Mouse (Mus musculus) ovary, postnatal 10 days (tissue): ENCODE results near the gene Herc6.

Source experiments
- DNase-seq: peaks from one replicate; pipeline ENCODE4 v3.0.0; 2022; ENCODE audit warnings: low spot score

Gene Herc6

DNA sequence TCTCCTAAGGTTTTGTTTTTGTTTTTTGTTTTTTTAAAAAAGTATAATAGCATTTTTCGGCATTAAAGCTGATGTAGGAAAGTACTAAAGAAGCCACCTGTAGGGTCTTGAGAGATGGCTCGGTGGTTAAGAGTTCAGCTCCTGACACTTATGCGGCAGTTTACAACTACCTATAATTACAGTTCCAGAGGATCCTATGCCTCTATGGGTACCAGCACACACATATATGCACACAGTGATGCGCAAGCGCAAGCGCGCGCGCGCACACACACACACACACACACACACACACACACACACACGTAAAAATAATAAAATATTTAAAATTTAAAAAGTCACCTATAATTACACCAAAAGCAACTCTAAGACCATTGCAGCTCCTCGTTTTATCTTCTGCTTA lies 795 bp downstream of the Herc6 start:
- no peak for DNase-seq

DNA sequence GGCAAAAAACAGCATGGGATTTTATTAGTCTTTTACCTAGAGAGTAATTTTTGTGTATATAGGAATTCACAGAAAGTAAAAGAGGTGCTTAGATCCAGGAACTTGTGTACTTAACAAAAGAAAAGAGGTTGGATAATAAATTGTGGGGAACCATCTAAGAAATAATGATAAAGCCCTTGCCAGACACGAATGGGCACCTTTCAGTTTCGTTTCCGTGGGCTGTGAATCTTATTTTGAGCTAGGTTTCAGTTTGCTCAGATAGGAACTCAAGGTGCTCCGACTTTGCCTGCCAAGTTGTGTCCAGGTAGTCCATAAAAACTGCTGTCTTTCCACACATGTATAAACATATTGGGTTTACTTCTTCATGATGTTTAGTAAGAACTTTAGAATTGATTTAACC lies 1.6 kb downstream of the Herc6 start:
- no peak for DNase-seq

DNA sequence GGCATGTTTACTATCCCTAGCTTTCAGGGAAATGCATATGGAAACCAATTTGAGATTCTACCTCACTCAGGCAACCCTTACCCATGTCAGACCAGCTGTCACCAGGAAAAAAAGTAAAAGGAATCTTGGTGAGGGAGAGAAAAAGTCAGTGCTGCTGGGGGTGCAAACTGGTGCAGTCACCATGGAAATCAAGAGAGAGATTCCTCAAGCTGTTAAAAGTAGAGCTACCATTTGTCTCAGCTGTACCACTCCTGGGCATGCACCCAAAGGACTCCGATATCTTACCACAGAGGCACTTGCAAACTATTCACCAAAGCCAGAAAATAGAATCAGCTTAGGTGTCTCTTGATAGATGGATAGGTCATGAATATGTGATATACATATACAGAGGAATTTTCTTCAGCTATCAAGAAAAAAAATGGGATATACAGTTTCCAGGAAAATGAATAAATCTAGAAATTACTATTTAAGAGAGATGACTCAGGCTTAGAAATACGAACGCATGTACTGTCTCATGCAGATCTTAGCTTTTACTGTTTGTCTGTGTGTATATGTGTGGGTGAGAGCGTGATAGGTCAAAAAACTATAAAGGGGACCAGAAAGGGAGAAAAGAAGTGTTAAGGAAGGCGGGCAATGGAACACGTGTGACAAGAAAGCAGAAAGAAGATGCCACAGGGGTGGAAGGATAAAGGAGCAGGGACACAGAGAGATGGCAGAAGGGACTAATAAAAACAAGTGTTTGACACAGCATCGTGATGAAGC lies 24.9 kb downstream of the Herc6 start:
- no peak for DNase-seq

DNA sequence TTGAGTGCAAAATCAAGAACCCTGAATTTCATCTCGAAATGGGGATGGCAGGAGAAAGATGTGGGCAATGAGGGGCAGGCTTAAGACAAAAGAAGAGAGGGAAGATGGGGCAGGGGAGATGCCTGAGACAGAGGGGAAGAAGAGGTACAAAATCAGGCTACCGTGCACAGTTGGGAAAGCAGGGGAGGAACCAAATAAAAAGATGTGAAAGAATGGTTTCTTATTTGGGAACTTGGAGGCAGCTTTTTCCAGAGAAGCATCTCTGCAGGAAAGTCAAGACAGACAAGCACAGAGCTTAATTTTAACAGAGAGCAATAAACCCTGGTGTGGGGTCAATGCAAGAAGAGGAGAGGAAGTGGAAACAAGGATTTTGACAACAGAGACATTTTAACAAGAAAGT lies 27.2 kb downstream of the Herc6 start:
- no peak for DNase-seq

DNA sequence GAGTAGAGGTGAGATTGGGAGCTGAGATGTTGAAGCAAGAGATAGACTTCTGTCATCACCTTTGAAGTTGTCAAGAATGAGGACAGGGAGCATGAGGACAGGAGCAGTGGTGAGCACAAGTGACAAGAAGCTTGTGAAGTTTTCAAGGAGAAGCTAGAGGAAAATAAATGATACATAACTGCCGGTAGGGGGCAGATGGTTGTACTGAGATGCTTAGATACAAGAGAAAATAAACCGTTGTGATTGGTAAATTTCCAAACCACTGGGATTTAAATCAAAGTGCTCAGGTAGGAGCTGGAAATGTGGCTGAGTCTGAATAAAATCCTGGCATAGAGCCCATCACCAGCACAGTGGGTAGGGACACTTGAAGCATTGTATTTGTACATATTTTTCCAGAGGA lies 28.8 kb downstream of the Herc6 start:
- no peak for DNase-seq

DNA sequence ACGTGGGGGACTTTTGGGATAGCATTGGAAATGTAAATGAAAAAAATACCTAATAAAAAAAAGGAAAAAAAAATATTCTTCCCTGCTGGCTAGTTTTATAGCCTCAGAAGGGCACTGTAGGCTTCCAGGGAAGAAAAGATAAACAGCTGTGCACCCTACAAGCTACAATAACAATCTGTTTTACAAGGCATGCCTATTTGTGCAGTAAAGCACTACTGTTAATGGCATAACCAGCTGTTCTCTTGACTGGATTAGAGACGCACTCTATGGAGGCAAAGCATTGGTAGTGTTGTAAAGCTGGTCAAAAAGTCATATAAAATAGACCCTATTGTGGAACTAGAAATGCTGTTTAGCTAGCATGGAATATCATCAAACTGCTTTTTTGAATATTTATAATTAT lies 35.0 kb downstream of the Herc6 start:
- no peak for DNase-seq

DNA sequence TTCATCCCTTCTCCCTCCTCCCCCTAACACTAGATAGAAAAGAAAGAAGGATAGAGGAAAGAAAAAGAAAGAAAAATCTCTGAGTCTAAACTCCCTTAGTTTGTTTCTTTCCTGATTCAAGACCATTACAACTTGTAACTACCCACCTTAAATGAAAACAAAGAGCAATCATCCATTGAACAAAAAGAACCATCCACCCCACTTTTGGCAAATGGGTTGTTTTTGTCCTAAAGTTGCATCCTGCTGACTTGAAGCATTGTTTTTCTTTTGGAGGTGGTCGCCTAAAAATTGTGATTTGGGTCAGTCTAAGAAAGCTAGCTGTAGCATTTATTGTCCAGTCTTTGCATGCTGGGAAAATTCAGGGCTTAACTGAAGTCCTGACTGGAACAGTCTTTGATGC lies 58.7 kb downstream of the Herc6 start:
- no peak for DNase-seq

DNA sequence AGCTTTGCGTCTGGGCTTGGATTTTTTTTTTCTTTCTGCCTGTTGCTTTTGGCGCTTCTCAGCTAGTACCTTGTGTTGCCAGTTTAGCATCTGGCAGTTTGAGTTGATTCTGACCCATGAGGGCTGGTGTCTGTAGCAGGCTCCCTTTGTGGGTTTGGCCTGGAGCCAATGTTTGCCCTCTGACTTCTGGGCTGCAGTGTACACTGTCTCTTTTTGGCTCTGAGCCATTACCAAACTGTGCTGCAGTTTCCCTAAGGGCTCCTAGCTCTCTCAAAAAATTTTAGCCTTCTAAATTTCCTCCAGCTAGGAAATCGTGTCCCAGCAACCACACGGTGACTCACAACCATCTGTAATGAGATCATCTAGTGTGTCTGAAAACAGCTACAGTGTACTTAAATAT lies 61.0 kb downstream of the Herc6 start:
- DNase-seq, result peak; percentile 4

DNA sequence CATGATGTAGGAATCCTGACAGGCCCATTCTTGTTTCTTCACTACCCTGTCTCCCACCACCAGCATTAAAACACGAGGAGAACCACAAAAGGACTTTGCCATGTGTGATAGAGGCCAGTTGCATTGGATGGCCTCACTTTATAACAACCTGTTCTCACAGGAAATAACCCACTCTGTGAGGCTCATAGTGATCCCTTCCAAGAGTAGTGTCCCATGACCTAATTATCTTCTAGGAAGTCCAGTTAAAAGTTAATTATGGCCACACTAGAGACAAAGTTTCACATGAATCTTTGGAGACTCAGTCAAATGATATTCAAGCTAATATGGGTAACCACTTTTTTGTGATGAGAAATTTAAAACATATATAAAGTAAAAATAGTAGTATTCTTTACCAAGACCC lies 66.5 kb downstream of the Herc6 start:
- no peak for DNase-seq

DNA sequence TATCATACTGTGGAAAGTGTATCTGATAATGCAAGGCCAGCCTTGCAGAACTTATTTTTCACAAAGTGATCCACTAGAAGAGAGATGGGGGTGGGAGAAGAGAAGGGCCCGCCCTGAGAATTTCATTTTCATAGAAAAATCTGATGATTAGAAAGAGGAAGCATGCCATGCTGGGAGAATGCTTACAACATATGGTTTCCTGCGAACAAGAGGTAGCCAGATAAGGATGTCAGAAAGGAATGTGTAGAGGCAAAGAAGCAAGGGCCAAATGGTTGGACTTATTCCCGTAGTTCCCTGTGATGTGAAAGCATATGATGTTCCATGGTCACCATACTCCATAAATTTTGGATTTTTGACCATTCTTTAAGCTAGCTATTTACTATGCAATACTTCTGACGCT lies 80.5 kb downstream of the Herc6 start:
- no peak for DNase-seq

DNA sequence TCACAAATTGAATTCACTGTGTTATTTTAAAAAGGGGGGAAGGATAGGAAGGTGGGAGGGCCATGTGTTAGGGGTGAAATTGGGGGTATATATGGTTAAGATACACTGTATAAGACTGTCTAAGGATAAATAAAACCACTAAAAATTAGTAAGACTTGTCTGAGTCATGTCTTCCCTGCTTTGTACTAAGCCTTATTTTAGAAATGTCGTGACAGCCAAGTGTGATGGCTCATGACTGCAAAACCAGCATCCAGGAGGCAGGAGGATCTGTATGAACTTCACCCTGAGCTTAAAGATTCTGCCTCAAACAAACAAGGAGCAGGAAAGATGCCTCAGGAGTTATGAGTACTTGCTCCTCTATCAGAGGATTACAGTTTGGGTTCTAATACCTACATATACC lies 103.4 kb downstream of the Herc6 start:
- DNase-seq, result no peak

DNA sequence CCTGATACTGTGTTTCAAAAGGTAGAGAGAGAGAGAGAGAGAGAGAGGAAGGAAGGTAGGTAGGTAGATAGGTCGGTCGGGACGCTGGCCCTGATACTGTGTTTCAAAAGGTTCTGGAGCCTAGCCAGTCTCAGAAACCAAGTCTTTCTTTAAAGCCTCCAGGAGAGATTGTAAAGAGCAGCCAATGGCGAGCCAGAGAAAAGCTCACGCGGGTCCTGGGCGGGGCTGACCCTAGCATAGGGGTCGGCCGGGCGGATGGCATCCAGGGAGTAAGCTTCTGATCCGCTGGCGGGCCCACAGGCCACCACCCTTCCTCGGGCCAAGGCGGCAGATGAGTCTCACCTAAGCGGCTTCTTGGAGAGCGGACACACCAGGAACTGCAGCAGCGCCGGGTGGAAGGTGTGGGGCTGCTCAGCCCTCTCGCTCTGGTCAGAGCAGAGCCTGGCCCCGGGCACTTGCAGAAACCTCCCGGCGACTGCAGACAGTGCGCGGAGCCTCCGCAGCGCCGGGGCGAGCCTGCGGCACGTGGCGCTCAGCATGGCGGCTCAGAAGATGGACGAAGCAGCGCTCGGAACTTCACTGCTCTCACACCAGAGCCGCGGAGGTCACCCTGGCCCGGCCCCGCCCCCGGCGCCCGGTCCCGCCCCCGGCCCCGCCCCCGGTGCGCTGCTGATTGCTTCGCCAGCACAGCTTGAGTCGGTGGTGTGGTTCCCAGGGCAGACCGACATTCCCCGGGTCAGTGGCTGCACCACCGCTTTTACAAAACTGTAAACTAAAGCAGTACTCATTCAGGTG lies 110.9 kb downstream of the Herc6 start, which contains the start of gene Pyurf:
TSS of gene Pyurf (minus strand) at position 612 of the 795 bp plus-strand sequence.
- DNase-seq, result peak; percentile 73

DNA sequence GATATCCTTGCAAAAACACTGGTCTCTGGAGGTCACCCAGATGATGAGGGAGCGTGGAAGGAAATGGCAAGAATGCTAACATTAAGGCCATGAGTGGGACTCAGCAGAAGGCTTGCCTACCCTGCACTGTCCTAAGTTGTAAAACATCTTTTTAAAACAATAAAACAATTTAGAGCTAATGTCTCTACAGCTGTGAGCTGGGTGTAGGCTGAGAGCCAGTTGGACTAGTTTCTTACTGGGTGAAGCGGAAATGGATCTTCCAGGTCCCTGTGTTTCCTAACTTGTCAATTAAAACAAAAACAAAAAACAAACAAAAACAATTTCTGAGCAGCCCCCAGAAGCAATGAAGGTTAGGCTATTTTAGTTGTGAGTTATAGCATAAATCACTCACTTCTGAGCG lies 112.3 kb downstream of the Herc6 start:
- no peak for DNase-seq

DNA sequence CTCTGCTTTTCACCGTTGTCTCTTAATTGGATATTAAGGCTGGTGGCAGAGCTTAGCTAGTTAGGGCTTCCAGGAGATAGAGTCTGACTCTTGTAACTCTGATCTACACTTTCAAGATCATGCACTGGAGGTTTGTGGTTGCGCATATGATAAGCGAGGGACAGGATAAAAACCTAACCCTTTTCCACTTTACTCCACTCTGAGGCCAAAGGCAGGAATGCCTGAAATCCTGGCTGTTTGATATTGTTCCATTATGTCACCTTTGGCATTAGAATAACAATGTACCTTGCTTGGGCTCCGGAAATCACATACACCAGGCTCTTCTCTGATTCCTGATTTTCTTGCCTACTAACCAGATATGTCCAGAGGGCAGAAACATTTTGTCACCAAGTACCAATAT lies 120.9 kb downstream of the Herc6 start:
- DNase-seq, result no peak

DNA sequence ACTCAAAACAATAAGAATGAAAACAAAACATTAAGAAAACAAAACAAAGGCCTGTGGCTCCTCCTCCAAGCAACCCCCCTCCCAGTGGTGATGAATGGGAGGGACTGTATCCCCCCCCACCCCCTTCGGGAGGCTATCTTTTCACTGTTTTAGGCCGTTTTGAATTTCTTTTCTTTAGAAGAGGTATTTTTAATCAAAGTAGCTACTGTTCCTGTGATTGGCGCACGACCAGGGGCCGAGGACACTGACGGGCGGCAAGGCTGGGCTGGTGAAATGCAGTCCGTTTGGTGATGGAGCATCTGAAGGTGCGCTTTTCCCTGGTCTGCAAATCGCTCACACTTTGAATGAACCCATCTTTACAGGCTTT lies 121.6 kb downstream of the Herc6 start, which contains the start of gene Lancl2:
TSS of gene Lancl2 (plus strand) at position 165 of the 367 bp plus-strand sequence.
- DNase-seq, result no peak

DNA sequence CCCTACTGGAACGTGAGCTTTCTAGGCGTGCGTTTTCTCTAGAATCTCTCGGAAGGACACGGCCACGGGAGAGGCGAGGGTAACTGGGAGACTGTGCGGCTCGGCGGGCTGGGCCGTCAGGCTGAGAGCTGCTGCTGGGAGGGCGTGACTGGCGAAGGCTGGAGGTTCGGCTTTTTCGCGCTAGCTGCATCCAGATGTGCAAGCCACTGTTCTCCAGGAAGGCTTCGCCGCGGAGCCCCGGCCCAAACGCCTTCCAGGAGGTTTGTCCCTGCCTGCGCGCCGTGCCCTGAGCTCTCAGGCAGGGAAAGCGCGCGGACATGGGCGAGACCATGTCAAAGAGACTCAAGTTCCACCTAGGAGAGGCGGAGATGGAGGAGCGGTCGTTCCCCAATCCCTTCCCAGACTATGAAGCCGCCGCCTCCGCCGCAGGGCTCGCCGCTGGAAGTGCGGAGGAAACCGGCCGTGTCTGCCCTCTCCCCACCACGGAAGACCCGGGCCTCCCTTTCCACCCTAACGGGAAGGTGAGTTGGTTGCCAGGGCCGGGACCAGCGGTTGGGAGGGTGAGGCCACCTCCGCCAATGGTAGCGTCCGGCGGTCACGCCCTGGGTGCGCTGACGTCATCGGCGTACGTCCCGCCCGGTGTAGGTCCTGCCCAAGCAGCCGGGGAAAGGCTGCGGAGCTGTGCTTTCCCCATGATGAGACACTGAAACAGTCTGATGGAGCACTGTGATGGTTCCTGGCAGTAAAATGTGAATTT lies 122.1 kb downstream of the Herc6 start:
- DNase-seq, result peak; percentile 94

DNA sequence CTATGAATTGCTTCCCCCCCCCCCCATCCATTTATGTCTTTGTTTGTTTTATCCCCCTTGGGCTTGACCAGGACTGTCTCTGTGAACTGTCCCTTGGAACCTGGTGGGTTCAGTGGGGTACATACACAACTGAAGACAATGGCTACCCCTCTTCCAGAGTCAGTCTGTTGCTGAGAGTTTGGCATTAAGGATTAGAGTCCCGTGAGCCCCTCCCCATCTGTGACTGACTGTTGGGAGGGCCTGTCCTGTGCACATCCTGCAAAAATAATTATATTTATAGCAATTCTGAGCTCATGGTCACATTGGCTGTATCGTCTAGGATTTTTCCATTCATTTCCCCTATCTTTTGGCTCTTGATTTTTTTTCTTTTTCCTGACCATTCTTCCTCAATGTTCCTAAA lies 122.9 kb downstream of the Herc6 start:
- no peak for DNase-seq

DNA sequence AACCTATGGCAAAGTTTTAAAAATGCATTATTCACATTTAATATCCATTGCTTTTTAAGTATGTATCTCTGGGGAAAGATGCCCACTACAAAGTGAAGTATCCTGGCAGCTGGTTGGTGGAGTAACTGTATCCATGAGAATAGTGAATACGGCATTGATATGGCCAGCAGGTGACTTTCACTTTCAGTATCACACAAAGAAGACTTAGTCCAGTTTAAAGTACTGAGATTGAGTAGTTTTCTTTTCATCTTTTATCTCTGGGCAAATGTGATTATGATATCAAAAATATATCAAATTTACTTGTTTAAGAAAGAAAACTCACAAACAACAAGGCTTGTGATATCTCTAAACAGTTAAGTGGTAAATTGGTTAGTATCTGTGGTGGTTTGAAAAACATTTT lies 125.9 kb downstream of the Herc6 start:
- no peak for DNase-seq

DNA sequence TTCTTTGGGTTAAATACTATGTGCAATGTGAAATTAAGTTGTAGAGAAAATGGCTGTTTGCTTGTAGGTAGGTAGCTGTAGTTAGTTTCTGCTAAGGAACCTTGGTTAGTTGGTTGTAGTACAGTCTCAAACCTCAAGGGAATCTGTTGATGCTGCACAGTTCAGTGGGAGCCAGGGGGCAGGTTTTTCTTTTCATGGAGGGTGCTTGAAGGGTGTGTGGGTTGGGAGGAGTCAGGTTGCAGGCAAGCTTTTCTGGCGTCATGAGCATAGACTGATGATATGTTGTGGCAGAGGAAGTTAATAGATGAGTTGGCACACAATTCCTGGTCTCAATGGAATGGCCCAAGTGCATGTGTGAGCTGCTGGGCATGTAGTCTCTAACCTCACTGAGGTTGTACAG lies 130.9 kb downstream of the Herc6 start:
- no peak for DNase-seq
